Mouse (Mus musculus): Measurements from ENCODE around the gene Hivep3.
A peak's percentile ranks its signal among the peaks of the same experiment; 100 is the strongest.

Gene Hivep3

DNA sequence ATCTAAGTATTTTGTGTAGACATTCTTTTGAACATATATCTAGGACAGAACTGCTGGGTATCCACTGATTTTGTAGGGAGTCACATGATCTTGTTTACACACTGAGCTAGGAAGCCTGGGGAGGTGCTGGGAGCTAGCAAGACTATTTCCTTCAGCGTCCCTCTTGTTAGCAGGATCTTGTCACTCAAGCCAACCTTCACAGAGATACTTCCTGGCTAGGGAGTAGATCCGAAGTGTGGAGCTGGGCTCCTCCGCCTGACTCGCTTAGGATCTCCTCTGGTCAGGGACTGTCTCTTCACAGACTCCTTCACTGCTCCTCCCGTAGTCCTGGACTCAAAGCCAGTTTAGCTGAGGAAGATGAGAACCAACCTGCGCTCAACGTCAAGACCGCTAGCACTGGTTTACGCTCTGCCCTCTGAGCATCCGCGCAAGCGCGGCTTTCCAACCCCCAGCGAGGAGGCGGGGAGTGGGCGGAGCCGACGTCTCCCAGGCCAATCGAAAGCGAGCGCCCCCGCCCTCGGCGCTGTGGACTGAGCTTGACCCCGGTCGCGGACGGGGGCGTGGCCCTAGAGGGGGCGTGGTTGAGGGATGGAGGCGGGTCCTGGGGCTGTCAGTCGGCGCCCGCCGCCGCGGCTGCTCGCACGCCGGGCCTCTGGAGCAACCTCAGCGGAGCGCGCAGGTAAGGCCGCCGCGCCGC lies at the start of gene Hivep3:
Gene Hivep3, plus strand, starts transcription at position 601 of the 697 bp plus-strand sequence.
- peak; percentile 99 for DNase-seq (ENCODE audit: low read depth, low spot score)

DNA sequence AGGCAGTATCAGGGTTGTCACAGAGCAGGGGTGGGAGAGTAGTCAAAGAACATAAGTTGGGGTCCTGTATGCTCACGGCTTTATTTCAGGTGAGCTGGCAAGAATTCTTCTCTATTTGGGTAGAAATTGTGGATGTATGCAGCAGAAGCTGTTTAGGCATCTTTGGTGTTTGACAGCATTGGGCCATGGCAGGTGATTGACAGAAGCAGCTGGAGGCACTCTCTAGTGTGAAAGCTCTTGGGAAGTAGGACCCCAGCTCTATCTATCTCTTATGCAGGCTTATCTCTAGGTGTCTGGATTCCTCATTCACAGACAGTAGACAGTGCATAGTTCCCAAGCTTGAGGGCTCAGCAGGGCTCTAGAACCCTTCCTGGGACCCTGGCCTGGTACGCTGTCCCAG lies 47.8 kb upstream of the Hivep3 start:
- no peak for DNase-seq (ENCODE audit: low read depth, low spot score)

DNA sequence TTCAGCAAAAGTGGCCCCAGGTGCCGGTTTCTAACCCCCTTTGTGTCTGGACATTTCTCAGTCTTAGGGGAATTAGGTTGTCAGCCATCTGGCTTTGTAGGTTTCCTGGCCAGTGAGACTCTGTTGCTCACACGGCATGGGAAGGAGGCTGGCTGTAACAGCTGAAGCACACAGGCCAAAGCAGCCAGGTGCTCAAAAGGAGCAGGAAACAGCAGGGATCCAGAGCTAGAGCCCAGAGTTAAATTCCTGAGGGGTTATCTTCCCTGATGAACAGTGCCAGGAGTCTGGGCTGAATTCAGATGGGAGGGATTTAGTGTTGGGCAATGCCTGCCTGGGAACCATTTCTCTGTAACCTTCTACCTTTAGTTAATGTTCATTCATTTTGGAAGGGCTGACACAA lies 35.2 kb upstream of the Hivep3 start:
- peak; percentile 35 for DNase-seq (ENCODE audit: low read depth, low spot score)

DNA sequence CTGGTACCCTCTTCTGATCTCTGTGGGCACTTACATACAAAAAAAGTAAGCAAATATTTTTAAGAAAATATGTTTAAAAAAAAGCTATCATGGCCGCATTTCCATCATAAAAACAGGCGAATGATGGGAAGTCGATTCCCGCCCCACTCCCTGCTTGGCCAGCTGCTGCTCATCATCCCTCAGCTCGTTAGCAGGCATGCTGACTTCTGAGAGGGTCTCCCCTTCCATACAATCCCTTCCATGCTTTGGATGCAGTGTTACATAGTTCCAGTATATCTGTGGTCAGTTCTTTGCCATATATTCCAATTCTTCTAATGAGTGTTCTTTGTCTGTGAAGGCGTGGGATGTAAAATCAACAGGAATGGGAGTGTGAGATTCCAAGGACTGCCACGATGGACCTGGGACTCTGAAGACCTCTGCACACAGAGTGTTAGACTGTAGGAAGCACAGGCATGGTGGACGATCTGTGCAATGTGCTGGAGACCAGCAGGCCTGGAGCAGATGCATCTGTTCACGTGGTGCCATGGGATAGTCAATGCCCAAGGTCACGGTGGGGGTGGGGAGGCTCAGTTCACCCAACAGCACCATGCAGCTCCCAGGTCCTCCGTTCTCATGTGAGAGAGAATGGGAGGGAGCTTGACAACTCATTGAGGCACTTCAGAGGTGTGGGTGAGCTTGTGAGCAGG lies 32.2 kb upstream of the Hivep3 start:
- DNase-seq (ENCODE audit: low read depth, low spot score) = no peak

DNA sequence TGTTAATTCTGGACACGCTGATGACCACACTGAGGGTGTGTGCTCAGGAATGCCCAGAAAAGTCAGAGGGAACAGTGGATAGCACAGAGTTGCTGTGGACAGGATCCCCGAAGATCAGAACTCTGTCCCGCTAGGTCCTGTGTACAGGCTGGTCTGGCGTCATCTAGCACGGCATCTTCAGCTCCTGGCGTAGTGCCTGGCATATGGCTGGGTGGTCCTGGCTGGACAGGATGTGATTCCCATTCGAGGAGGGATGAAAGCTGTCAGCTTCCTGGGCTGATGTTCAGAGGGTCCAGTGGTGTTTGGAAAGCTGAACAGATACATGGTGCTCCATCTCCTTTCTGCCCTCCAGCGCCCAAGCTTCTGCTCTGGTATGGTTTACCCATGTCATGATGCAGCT lies 29.6 kb upstream of the Hivep3 start:
- no peak for DNase-seq (ENCODE audit: low read depth, low spot score)

DNA sequence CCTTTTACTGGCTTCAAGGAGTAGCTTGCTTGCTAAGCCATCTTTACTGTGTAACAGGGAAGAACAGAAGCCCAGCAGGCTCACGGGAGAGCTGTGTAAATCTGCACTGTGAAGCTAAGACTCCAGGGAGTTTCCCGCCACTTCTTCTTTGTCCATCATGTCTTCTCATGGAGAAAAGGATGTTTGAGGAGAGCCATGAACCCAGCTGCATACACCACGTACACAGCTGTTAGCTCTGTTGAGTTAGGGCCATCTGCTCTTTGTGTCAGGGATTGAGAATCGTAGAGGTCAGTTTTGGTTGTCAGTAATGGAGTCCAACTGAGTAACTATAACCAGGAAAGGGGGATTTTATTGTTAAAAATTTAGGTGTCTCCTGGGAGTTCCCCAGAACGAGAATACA lies 26.3 kb upstream of the Hivep3 start:
- DNase-seq (ENCODE audit: low read depth, low spot score) = no peak

DNA sequence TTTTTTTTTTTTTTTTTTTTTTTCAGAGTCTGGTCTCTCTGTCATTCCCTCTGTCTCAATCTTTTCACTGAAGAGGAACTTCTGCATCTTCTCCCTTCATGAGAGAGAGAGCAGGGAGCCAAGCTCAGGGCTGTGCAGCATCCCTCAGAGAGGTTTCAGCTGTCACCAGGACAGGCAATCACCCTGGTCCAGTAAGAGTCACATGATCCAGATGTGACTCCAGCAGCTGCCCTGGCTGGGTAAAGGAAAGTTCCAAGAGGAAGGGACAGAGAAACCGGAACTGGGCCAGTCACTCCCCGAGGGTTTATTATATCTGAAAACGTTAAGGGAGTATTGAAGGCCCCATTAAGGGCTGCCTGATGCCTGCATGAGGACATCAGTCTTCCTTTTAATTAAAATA lies 25.8 kb upstream of the Hivep3 start:
- DNase-seq (ENCODE audit: low read depth, low spot score) = no peak

DNA sequence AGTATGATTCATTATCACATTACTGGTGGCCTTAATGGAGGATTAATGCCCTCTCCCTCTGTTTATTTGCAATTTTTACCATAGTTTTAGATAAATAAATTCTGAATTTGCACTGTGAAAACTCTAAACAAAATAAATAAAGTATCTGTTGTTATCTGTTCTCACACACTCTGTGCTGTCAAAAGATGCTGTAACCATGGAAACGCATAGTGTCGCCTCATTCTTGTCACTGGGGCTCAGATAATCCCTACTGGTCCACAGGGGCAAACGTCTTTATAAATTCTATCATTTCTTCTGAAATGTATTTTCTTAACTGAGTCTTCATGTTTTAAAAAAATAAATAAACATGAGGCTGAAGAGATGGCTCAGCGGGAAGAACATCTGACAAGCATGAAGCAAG lies 23.4 kb upstream of the Hivep3 start:
- DNase-seq (ENCODE audit: low read depth, low spot score) = no peak

DNA sequence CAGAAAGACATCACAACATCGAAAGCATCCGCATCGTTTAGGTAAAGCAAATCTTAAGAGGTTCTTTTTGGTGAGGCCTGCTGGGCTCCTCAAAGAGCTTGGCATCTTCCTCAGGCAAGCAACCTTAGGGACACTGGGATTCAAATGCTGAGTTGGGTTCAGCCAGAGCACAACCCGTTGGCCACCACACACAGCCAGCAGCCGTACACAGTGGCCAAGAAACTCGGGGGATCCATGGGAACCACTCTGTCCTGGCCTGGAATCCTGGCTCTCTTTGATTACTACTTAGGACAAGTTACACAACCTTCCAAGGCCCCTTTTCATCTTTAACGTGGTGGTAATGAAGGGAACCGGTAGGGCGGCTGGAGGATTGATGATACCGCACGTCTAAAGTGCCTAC lies 16.1 kb upstream of the Hivep3 start:
- DNase-seq (ENCODE audit: low read depth, low spot score) = no peak

DNA sequence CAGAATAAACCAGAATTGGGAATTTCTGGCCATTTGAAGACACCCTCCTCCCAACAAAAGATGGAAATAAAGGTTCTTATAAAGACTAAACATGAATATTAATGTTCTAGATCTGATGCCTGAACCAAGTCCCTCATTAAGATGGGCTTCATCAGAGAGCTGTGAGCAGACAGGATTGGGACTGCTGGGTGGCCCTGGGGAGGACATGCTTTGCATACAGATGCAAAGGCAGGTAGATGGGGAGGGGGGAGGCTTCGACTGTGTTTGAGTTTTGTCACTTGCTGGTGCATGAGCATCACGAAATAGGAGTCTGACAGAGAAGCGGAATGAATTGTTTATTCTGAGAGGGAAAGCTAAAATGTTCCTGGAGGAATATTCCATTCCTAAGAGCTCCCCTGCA lies 12.1 kb upstream of the Hivep3 start:
- no peak for DNase-seq (ENCODE audit: low read depth, low spot score)

DNA sequence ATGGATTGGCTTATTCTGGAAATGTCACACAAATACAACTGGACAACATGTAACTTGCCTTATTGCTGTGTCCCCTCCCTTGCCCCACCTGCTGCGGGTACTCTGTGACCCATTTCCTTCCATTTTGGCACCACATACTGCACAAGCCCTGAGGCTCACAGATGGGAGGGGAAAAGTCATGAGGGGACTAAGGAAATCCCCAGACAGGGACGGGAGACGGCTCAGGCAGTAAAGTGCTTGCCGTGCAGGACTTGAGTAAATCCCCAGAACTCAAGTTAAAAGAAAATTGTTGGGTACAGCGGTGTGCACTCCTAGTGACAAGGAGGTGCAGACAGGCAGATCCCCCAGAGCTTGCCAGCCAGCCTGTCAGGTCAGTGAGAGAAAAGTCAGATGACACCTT lies 7.5 kb upstream of the Hivep3 start:
- DNase-seq (ENCODE audit: low read depth, low spot score) = no peak

DNA sequence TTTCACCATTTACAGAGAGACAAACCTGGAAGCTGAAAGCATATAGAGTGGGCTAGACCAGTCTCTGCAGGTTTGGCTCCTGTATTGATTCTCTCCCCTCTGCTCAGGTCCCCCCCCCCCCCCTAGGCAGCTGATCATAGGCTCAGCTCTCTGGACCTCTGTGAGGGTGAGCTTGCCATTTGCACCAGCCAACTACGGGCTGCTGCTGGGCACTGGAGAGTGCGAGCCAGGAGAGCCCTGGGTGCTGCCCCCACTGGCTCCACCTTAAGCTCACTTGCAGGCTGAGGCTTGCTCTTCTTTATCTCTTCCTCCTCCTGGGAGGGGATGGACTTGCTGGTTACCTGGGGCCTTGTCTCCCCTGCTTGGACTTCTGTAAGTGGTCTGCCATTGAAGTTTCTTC lies 5.7 kb upstream of the Hivep3 start:
- no peak for DNase-seq (ENCODE audit: low read depth, low spot score)

DNA sequence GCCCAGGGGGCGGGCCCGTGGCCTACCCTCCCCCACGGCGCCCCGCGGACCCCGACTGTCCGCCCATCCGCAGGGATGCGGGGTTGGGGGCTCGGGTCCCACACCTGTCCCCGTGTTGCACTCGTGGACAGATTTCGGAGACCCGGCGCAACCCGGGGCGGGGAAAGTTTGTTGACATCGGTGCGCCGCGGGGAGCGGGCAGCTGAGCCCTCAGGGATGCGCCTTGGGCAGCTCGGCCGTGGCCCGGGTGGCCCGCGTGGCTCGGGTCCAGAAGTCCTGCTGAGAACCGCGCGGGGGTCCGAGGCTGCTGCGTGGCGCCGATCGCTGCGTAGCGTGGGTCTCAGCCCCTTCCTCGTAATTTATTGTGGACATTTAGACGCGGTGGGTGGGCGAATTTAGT lies 358 bp downstream of the Hivep3 start:
- no peak for DNase-seq (ENCODE audit: low read depth, low spot score)

DNA sequence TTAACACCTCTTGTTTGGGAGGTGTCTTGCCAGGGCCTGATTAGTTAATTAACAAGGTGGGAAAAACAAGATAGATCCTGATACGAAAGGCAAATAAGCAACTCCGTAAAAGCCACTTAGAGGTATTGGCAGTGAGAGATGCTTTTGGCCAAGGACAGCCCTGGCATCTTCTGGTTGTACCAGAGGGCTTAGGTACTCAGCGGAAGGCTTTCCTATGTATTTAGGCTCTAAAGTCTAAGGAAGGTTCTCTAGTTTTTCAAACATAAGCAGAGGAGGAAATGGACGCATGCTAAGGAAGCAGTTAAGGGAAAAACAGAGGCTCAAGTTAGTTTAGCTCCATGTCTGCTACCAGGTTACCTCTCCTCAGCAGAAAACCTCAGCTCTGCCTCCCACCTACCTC lies 768 bp downstream of the Hivep3 start:
- peak; percentile 51 for DNase-seq (ENCODE audit: low read depth, low spot score)

DNA sequence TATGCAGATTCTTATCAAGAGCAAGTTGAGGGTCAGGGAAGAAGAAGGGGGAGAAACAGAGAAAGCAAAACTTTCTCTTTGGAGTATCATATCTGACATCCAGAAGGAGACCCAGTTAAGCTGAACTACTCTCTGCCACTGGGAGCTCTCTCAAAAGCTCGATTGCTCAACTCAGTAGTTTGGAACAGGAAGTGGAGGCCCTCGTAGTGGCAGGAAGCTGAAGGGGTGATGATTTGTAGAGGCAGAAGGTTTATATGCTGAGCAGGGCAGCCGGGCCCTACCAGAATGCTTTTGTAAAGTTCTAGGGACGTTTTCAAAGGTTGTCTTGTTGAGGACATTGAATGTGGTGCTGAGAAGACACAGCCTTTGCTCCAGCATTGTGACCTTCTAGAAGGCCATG lies 5.1 kb downstream of the Hivep3 start:
- no peak for DNase-seq (ENCODE audit: low read depth, low spot score)

DNA sequence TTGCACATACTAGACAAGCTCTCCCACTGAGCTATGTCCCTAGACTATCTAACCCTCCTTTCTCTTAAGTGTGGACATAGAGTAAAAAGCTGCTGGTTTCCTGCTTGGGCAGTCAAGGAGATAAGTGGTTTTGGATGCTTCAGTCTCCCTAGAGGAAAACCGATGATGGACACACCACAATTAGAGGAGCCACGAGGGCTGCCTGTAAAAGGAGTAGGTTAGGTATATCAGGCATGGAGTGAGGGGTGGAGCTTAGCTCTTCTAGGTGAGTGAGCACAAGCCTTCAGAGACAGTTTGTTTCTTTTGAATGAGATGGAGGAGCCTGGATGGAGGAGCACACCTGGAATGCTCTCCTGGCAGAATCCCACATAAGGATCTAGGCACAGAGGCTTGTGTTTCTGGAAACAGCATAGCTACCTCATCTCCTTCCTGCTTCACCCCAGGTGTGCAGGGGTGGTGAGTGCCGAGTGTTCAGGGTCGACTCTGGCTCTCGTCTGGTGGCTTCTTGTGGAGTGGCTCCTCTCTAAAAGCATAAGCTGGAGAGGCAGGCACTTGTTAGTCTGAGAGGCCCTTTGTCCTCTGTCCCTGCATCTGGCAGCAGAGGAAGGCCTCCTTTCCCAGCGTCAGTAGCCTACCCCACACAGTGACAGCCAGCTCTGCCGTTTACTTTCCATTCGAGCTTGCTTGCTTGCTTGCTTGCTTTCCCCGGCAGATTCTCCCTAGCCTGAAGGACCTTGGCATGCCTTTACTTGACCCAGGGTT lies 5.9 kb downstream of the Hivep3 start:
- DNase-seq (ENCODE audit: low read depth, low spot score) = no peak

DNA sequence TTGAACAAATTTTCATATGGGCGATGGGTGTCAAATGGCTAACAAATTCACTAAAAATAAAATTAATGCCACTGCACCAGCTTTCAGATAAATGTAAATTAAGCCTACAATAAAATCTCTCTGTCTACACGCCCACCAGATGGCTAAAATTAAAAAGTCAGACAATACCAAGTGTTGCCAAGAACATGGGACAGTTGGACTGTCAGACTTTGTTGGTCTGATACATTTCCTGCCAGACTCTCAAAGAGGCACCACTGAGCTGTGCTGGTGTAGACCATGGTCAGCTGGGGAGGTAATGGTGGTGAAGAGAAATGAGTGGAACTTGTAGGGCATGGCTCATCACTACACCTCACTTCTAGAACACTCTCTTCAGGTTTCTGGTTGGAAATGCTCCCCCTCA lies 14.8 kb downstream of the Hivep3 start:
- peak; percentile 57 for DNase-seq (ENCODE audit: low read depth, low spot score)

DNA sequence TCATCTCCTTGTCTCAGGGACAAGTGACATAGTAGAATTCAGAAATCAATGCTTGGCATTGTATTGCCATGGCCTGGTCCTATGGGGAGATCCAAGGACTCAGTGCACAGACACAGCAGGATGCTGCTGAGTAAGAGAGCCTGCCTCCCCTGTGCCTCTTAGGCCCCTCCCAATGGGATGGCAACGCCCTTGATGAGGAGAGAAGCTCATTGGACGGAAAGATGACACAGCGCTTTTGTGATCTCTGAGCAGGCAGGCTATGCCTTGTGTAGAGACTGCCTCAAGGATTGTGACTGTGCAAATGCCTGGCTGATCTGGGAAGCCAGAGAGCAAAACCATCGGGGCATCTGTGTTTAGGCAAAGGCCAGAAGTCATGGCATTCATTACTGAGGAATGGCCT lies 16.6 kb downstream of the Hivep3 start:
- no peak for DNase-seq (ENCODE audit: low read depth, low spot score)

DNA sequence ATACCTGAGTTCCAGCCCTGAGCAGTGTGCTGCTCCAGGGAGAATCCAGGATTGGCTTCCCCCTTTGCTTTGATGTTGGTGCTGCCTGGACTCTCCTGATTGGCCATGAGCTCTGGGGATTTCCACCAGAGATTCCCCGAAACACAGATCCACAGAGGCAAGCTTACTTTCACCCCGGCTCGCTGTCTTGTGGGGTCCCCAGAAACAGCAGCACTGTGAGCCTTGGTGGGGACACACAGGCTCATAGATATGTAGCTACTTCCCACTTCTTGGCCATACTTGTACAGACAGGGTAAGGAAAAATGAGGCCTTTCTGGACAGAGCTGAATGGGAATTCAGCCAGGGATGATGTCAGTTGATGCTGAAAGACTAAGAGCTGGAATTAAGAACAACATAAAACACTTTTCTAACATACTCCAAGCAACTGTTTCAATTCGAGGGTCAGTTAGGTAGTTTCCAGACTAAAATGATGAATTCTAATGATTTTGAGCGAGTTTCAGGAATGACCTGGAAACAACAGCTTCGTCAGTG lies 17.2 kb downstream of the Hivep3 start:
- no peak for DNase-seq (ENCODE audit: low read depth, low spot score)

DNA sequence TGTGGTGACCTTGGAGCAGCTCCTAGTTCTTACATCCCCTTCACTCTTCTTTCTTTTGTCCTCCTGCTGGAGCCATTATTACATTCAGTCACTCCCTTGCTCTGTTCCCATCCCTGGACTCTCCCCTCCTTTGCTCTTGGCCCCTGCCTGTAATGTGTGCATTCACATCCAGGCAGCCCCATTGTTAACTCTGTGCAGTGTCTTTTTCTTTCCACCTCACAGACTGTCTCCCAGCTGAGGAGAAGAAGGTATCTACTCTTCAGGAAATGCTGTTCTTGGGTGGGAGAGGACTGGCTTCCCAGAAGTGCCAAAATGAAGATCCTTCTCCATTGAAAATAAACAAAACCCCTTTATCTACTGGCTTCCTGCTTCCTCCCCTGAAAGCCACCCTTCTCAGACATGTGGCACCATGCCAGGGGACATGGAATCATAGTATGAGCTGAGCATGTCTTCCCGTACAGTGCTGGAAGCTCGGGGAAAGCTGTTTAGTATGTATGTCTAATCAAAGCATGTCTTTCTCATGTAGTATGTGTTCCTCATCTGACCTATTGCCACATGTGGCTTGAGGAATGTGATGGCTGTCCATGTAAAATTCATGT lies 17.9 kb downstream of the Hivep3 start:
- DNase-seq (ENCODE audit: low read depth, low spot score) = no peak

DNA sequence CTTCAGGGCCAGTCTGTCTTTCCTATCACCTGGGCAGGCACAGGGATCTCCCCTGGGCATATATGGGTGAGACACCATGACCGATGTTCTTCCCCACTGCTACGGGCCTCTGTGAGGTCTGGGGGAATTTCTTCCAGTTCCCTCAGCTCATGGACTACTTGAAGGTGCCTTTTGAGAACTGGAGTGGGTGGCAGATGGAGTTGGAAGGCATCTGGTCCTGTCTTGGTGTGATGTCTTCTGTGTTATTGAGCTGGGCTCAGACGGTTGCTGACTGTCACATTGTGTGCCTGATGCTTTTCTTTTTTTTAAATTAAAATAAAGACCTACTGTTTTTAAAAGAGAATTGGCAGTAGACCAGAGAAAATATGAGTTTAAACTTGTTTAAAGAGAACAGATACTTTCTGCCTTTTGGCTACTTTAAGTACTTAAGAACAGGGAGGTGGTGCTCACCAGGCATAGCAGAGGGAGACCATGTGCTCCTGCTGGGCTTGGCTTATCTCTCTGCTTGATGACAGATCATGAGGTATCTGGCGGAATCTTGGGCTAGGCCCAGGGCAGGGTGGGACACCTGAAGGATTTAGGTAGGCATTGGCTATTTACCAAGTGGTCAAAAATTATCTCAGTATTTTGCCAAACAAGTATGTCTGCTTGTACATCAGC lies 26.1 kb downstream of the Hivep3 start:
- peak; percentile 87 for DNase-seq (ENCODE audit: low read depth, low spot score)

DNA sequence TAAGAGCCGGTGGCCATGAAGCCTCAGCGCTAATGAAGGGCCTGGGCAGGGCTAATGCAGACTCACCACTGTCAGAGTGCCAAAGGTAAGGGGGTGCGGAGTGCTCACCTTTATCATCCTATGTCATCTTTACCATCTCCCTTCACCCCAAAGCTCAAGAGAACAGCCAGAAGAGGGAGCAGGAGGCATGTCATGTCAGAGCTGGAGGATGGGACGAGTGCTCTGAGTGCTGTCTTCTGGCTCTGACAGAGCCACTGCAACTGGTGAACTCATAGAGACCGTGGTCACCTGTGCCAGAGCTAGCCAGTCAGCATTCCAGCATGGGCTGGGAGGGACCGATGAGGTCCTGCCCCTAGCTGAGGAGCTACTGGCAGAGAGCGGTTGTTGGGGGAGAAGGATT lies 27.2 kb downstream of the Hivep3 start:
- DNase-seq (ENCODE audit: low read depth, low spot score) = peak; percentile 77
